Comparison of ENCODE assay signal across 8 mouse cellular contexts in genomic region chr2:163401221-163401620, GRCm38 (mm10). TPM values are rescaled to one million over a fixed set of nuclear protein-coding genes. Genes with fewer than 3 reads are reported as not detected.
DNase-seq lines count a peak whose midpoint lies in the region; ATAC-seq and TF ChIP-seq lines count a peak whose summit lies in the region.

No protein-coding gene starts in this region.

- H3K36me3 ChIP-seq in forebrain, postnatal 0 days (ENCODE audit: insufficient read depth): peaks cover 8% of the 10 kb centered on the region
- H3K36me3 ChIP-seq in limb, embryonic 14.5 days (ENCODE audit: control insufficient read depth, insufficient read depth, low read length): peaks cover 16% of the 10 kb centered on the region
- H3K36me3 ChIP-seq in thymus, adult 2 months (ENCODE audit: control insufficient read depth, insufficient read depth, low read length): peaks cover 5% of the 10 kb centered on the region

- 12% methylated on average over 8 of the region's 8 CpGs for WGBS in forebrain, postnatal 0 days
- 12% methylated on average over 8 of the region's 8 CpGs for WGBS in limb, embryonic 14.5 days
- WGBS in thymus, adult 2 months: 3% methylated on average over 8 of the region's 8 CpGs

- no peak for TF ChIP-seq POLR2A in limb, embryonic 14.5 days (IDR thresholded peaks at IDR 0.05; ENCODE audit: borderline replicate concordance, extremely low read depth, insufficient read depth, insufficient read length)
- TF ChIP-seq POLR2A in thymus, adult 2 months (IDR thresholded peaks at IDR 0.05; ENCODE audit: control insufficient read depth, extremely low read depth, insufficient read depth, low read length, poor library complexity): no peak

- TF ChIP-seq CTCF in forebrain, postnatal 0 days (IDR thresholded peaks at IDR 0.05; ENCODE audit: low read depth): peak; percentile 99
- no peak for TF ChIP-seq CTCF in thymus, adult 2 months (IDR thresholded peaks at IDR 0.05; ENCODE audit: borderline replicate concordance, control insufficient read depth, extremely low read depth, insufficient read depth, low read length, poor library complexity)

- no peak overlapping the region for H3K4me2 ChIP-seq in forebrain, postnatal 0 days (ENCODE audit: low read depth)
- H3K4me2 ChIP-seq in limb, embryonic 14.5 days (replicated peaks; ENCODE audit: low read depth, low read length, severe bottlenecking): no peak overlapping the region

- H3K9me3 ChIP-seq in forebrain, postnatal 0 days (ENCODE audit: low read length): no peaks in the 10 kb centered on the region
- H3K9me3 ChIP-seq in limb, embryonic 14.5 days (ENCODE audit: control insufficient read depth, low read length): no peaks in the 10 kb centered on the region

- H3K4me1 ChIP-seq in forebrain, postnatal 0 days (ENCODE audit: insufficient read depth): no peaks in the 10 kb centered on the region
- peaks cover 6% of the 10 kb centered on the region; the same call in 1 of the 2 replicates for H3K4me1 ChIP-seq in limb, embryonic 14.5 days (ENCODE audit: control insufficient read depth, insufficient read depth, low read length)
- H3K4me1 ChIP-seq in thymus, adult 2 months (replicated peaks; ENCODE audit: control insufficient read depth, insufficient read depth, low read length): no peaks in the 10 kb centered on the region

- no peak overlapping the region for H3K27ac ChIP-seq in forebrain, postnatal 0 days (ENCODE audit: low read depth, low read length)
- H3K27ac ChIP-seq in limb, embryonic 14.5 days (replicated peaks; ENCODE audit: low read depth, low read length): no peak overlapping the region
- H3K27ac ChIP-seq in thymus, adult 2 months (ENCODE audit: control insufficient read depth, insufficient read depth, low read length): no peak overlapping the region

- DNase-seq in urinary bladder, adult 18-20 months (ENCODE audit: low spot score in 2 of 2): peak; percentile 58 to 70
- no peak for DNase-seq in urinary bladder, adult 2 months (ENCODE audit: low spot score)
- peak; percentile 90 for DNase-seq in c-Kit-positive CD71-negative TER-119-negative erythroid progenitor cells, embryonic 14.5 days (ENCODE audit: low read depth)
- DNase-seq in forebrain, postnatal 0 days: peak; percentile 96
- DNase-seq in kidney, adult 9 months: peak; percentile 90
- peak; percentile 85 for DNase-seq in limb, embryonic 14.5 days (ENCODE audit: low spot score)
- DNase-seq in thymus, adult 2 months: peak; percentile 74

- ATAC-seq in forebrain, postnatal 0 days: peak; percentile 25; the same call in 1 of the 2 replicates
- no peak for ATAC-seq in limb, embryonic 14.5 days (ENCODE audit: low FRiP score, low read depth)
- peak; percentile 91 for ATAC-seq in neutrophil, adult 5-6 weeks (ENCODE audit: extremely low read depth, insufficient number of reproducible peaks, low FRiP score, poor library complexity, severe bottlenecking)

- no peak overlapping the region for H3K4me3 ChIP-seq in forebrain, postnatal 0 days (ENCODE audit: low read depth, low read length)
- no peak overlapping the region for H3K4me3 ChIP-seq in limb, embryonic 14.5 days (replicated peaks; ENCODE audit: low read length)
- H3K4me3 ChIP-seq in thymus, adult 2 months (ENCODE audit: control insufficient read depth, insufficient read depth, low read length): no peak overlapping the region

- H3K9ac ChIP-seq in forebrain, postnatal 0 days: no peak overlapping the region
- no peak overlapping the region for H3K9ac ChIP-seq in limb, embryonic 14.5 days (ENCODE audit: low read depth, low read length, severe bottlenecking)

- H3K27me3 ChIP-seq in forebrain, postnatal 0 days (ENCODE audit: insufficient read depth, low read length): no peaks in the 10 kb centered on the region
- H3K27me3 ChIP-seq in limb, embryonic 14.5 days (ENCODE audit: control insufficient read depth, insufficient read depth, low read length): no peaks in the 10 kb centered on the region
- no peaks in the 10 kb centered on the region for H3K27me3 ChIP-seq in thymus, adult 2 months (ENCODE audit: control insufficient read depth, insufficient read depth, low read length)

RNA-seq across cellular contexts. Expression of gene Jph2, which starts 3.4 kb away (rescaled TPM):
- 113 and 164 TPM in 2 replicates for polyA plus RNA-seq in urinary bladder, adult 2 months (2012; rRNA removed)
- 0.69 and 1.9 TPM in 2 replicates for total RNA-seq in forebrain, postnatal 0 days (2014; rRNA removed)
- 0.40 and 0.82 TPM in 2 replicates for polyA plus RNA-seq in forebrain, postnatal 0 days (2015; fragmentation: Nextera tagmentation; extraction: Ambion mirVana)
- polyA plus RNA-seq in limb, embryonic 14.5 days (2012; rRNA removed): 8.2 and 9.9 TPM in 2 replicates
- 2.1 and 2.6 TPM in 2 replicates for polyA plus RNA-seq in limb, embryonic 14.5 days (2014; fragmentation: Nextera tagmentation; extraction: Ambion mirVana)
- total RNA-seq in neutrophil, adult 5-6 weeks (2017): not detected in 2 replicates
- 3.3 and 14.7 TPM in 2 replicates for polyA plus RNA-seq in thymus, adult 2 months (2012; rRNA removed)

RNA-seq across cellular contexts. Expression of gene Oser1, which starts 23.3 kb away (rescaled TPM):
- polyA plus RNA-seq in urinary bladder, adult 2 months (2012; rRNA removed): 34.7 and 36.7 TPM in 2 replicates
- total RNA-seq in forebrain, postnatal 0 days (2014; rRNA removed): 25.2 and 26.6 TPM in 2 replicates
- 52.4 and 57.3 TPM in 2 replicates for polyA plus RNA-seq in forebrain, postnatal 0 days (2015; fragmentation: Nextera tagmentation; extraction: Ambion mirVana)
- polyA plus RNA-seq in limb, embryonic 14.5 days (2012; rRNA removed): 28.7 and 33.8 TPM in 2 replicates
- polyA plus RNA-seq in limb, embryonic 14.5 days (2014; fragmentation: Nextera tagmentation; extraction: Ambion mirVana): 85.8 and 88.5 TPM in 2 replicates
- total RNA-seq in neutrophil, adult 5-6 weeks (2017): 63.2 and 77.3 TPM in 2 replicates
- 18.5 and 19.3 TPM in 2 replicates for polyA plus RNA-seq in thymus, adult 2 months (2012; rRNA removed)

RNA-seq across cellular contexts. Expression of gene Gdap1l1, which starts 37.1 kb away (rescaled TPM):
- 0.30 and 0.44 TPM in 2 replicates for polyA plus RNA-seq in urinary bladder, adult 2 months (2012; rRNA removed)
- 95.2 and 106 TPM in 2 replicates for total RNA-seq in forebrain, postnatal 0 days (2014; rRNA removed)
- polyA plus RNA-seq in forebrain, postnatal 0 days (2015; fragmentation: Nextera tagmentation; extraction: Ambion mirVana): 123 and 134 TPM in 2 replicates
- 0.46 and 0.60 TPM in 2 replicates for polyA plus RNA-seq in limb, embryonic 14.5 days (2012; rRNA removed)
- polyA plus RNA-seq in limb, embryonic 14.5 days (2014; fragmentation: Nextera tagmentation; extraction: Ambion mirVana): 0.22 and 0.43 TPM in 2 replicates
- total RNA-seq in neutrophil, adult 5-6 weeks (2017): not detected in 2 replicates
- 1.7 and 3.1 TPM in 2 replicates for polyA plus RNA-seq in thymus, adult 2 months (2012; rRNA removed)

Comparison
In these comparisons a context has a peak if more than half of its experiments do, and no peak if none do; other contexts are left out.
1. RNA of gene Gdap1l1, which starts 37.1 kb away (polyA plus RNA-seq): 123 to 134 TPM in forebrain, postnatal 0 days; 1.7 to 3.1 TPM in thymus, adult 2 months, 0.22 to 0.60 TPM in limb, embryonic 14.5 days and 0.30 to 0.44 TPM in urinary bladder, adult 2 months; every median in the first group is over 10 times any median in the second.